Mouse (Mus musculus) embryo, embryonic 9.5 days (tissue): ENCODE measurements around the gene Nlgn1.

Source experiments
- DNase-seq: peaks from one replicate; pipeline ENCODE4 v3.0.0-alpha.2; 2017; ENCODE audit errors: extremely low spot score

The Nlgn1 gene

GRCm38 (mm10) chr3:25830237-25830636 is 502.0 kb downstream of the Nlgn1 start:
- no peak for DNase-seq

- no peak for DNase-seq
Observed at GRCm38 (mm10) chr3:25813368-25813767, 518.9 kb downstream of the Nlgn1 start.

GRCm38 (mm10) chr3:25807559-25807958 is 524.7 kb downstream of the Nlgn1 start:
- DNase-seq: peak; percentile 49

- no peak for DNase-seq
Observed at GRCm38 (mm10) chr3:25781651-25782050, 550.6 kb downstream of the Nlgn1 start.

GRCm38 (mm10) chr3:25775437-25775836 is 556.8 kb downstream of the Nlgn1 start:
- no peak for DNase-seq

GRCm38 (mm10) chr3:25773908-25774307 is 558.4 kb downstream of the Nlgn1 start:
- no peak for DNase-seq

GRCm38 (mm10) chr3:25773467-25773866 is 558.8 kb downstream of the Nlgn1 start:
- DNase-seq: no peak

- DNase-seq: no peak
Observed at GRCm38 (mm10) chr3:25763689-25764088, 568.6 kb downstream of the Nlgn1 start.

- DNase-seq: no peak
Observed at GRCm38 (mm10) chr3:25757813-25758212, 574.4 kb downstream of the Nlgn1 start.

GRCm38 (mm10) chr3:25724111-25724510 is 608.1 kb downstream of the Nlgn1 start:
- no peak for DNase-seq

GRCm38 (mm10) chr3:25721464-25721863 is 610.8 kb downstream of the Nlgn1 start:
- no peak for DNase-seq

- no peak for DNase-seq
Observed at GRCm38 (mm10) chr3:25707380-25707779, 624.9 kb downstream of the Nlgn1 start.

- no peak for DNase-seq
Observed at GRCm38 (mm10) chr3:25697231-25697630, 635.0 kb downstream of the Nlgn1 start.

- DNase-seq: no peak
Observed at GRCm38 (mm10) chr3:25688789-25689464, 643.3 kb downstream of the Nlgn1 start.

GRCm38 (mm10) chr3:25683696-25684095 is 648.6 kb downstream of the Nlgn1 start:
- no peak for DNase-seq

GRCm38 (mm10) chr3:25679373-25679772 is 652.9 kb downstream of the Nlgn1 start:
- no peak for DNase-seq

GRCm38 (mm10) chr3:25675888-25676287 is 656.4 kb downstream of the Nlgn1 start:
- DNase-seq: no peak

- peak; percentile 25 for DNase-seq
Observed at GRCm38 (mm10) chr3:25675069-25675468, 657.2 kb downstream of the Nlgn1 start.

- DNase-seq: no peak
Observed at GRCm38 (mm10) chr3:25673408-25673807, 658.9 kb downstream of the Nlgn1 start.

- no peak for DNase-seq
Observed at GRCm38 (mm10) chr3:25672779-25673178, 659.5 kb downstream of the Nlgn1 start.

- DNase-seq: no peak
Observed at GRCm38 (mm10) chr3:25663464-25663863, 668.8 kb downstream of the Nlgn1 start.

GRCm38 (mm10) chr3:25660285-25660684 is 672.0 kb downstream of the Nlgn1 start:
- DNase-seq: no peak

GRCm38 (mm10) chr3:25658006-25658405 is 674.3 kb downstream of the Nlgn1 start:
- no peak for DNase-seq

GRCm38 (mm10) chr3:25657074-25657473 is 675.2 kb downstream of the Nlgn1 start:
- DNase-seq: no peak
